Mouse (Mus musculus) adrenal gland, postnatal 10 days (tissue): Measurements from ENCODE around the gene Myh13. TPM values are rescaled to one million over a fixed set of nuclear protein-coding genes. Genes with fewer than 3 reads are reported as not detected.

ENCODE experiments used
- DNase-seq: peaks from one replicate; pipeline ENCODE4 v3.0.0; 2021; ENCODE audit warnings: mixed read lengths
- total RNA-seq, 2 experiments: library from RNA; stranded (reverse); gene quantifications; 2 replicates each; pipeline ENCODE4 v1.2.3; 2021

Myh13 gene
- total RNA-seq, 2 experiments from 2014 or later = 0.06 TPM

GRCm38 (mm10) chr11:67390679-67391384 lies 69.4 kb downstream of the Myh13 start:
- DNase-seq = no peak

- no peak for DNase-seq
These were observed 70.9 kb downstream of the Myh13 start for GRCm38 (mm10) chr11:67392369-67392768.

GRCm38 (mm10) chr11:67400956-67401355 lies 79.5 kb downstream of the Myh13 start:
- no peak for DNase-seq

- no peak for DNase-seq
These were observed 93.0 kb downstream of the Myh13 start for GRCm38 (mm10) chr11:67414346-67414940.

Other genes with a start within 250 kb of the Myh13 start
- 1 to 10 TPM; 2.6 to 3.5 TPM for gene Myh3, start 243.4 kb upstream of the Myh13 start, total RNA-seq
- 100 to 1,000 TPM in 1 of 2 experiments, 10 to 100 TPM in 1; 42.9 to 267 TPM for gene Myh2, start 150.6 kb upstream of the Myh13 start, total RNA-seq
- gene Myh1, start 121.6 kb upstream of the Myh13 start, total RNA-seq = 100 to 1,000 TPM; 152 to 834 TPM
- gene Myh4, start 83.6 kb upstream of the Myh13 start, total RNA-seq = 100 to 1,000 TPM in 1 of 2 experiments, 10 to 100 TPM in 1; 28.5 to 148 TPM
- gene Myh8, start 44.5 kb upstream of the Myh13 start, total RNA-seq = 100 to 1,000 TPM in 1 of 2 experiments, 10 to 100 TPM in 1; 28.5 to 190 TPM
- 10 to 100 TPM; 22.5 to 25.8 TPM for gene Gas7, start 133.8 kb downstream of the Myh13 start, total RNA-seq